Mouse (Mus musculus) liver, adult 10 weeks (tissue): ENCODE measurements around the gene Olfr1026. TPM values are rescaled to one million over a fixed set of nuclear protein-coding genes. Genes with fewer than 3 reads are reported as not detected.

Source experiments
- polyA plus RNA-seq: library from polyadenylated mRNA; stranded (reverse); fragments of 350-450 nt; fragmentation: Illumina TruSeq; extraction: RNeasy Lipid Tissue Mini Kit (QIAGEN cat#74804); gene quantifications from one replicate; pipeline ENCODE4 v1.2.3, GENCODE M21; 2014; ENCODE audit warnings: low read depth, low replicate concordance

Olfr1026 gene
- polyA plus RNA-seq, result not detected

GRCm38 (mm10) chr2:85921258-85921657 lies at the start of gene Olfr1026:
Gene Olfr1026 (plus strand): TSS chr2:85921558.

GRCm38 (mm10) chr2:85885340-85885739 lies 36.0 kb upstream of the Olfr1026 start, which contains the start of gene Olfr1023:
Gene Olfr1023 (plus strand): TSS chr2:85885640.

DNA sequence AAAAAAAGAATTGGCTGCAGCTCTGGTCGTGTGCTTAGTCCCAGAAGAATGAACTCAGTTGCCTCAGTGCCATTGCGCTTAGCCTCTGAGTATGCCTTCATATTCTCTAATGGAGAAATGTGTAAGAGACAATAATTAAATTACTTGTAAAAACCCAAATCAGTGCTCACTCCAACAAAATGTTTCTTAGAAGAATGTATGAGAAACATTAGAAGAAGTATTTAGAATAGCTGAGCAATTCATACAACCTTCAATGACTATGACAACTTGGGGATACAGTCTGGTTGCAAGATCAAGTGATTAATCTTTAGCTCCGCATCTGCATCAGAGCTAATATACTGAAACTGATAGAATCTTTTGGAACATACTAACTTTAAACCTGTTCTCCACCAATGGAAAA lies 16.4 kb upstream of the Olfr1026 start, which contains the start of gene Olfr1024:
TSS of gene Olfr1024 (minus strand) at position 101 of the 400 bp plus-strand sequence.

GRCm38 (mm10) chr2:85914893-85915292 lies 6.5 kb upstream of the Olfr1026 start, which contains the start of gene Olfr1025-ps1:
Gene Olfr1025-ps1 (plus strand): TSS chr2:85915193.

DNA sequence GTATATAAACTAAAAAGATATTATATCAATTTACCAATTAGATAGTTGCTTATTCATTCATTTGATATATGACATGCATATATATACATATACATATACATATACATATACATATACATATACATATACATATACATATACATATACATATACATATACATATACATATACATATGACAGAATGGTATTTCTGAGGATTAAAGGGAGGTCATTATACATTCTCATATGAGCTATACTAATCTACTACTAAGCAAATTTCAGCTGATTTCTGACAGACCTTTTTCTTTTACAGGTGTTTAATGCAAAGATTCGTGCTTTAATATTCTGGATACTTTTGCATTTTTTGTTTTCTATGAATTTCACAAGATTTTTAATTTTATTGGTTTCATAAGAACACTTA lies 28.8 kb downstream of the Olfr1026 start, which contains the start of gene Olfr1028:
TSS of gene Olfr1028 (plus strand) at position 301 of the 400 bp plus-strand sequence.

DNA sequence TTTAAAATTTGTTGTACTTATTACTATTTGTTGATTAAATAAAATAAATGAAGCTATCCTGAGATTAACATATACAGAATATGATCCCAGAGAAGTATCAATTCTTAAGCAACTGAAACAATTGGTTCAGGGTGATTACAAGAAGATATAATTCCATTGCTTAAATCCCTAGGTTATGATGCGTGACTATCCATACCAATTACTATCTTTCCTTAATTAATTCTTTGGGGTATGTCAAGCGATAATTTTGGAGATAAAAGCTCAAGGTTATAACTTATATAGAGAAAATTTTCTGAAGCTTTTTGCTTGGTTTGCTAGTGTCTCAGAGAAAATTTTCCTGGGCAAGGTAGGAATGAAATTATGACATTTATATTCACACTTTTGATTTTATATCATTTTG lies 52.2 kb downstream of the Olfr1026 start, which contains the start of gene Olfr1029:
TSS of gene Olfr1029 (plus strand) at position 301 of the 400 bp plus-strand sequence.

Other genes with a start within 250 kb of the Olfr1026 start
- not detected for gene Olfr1006, start 242.8 kb upstream of the Olfr1026 start, polyA plus RNA-seq
- not detected for gene Olfr1008, start 232.1 kb upstream of the Olfr1026 start, polyA plus RNA-seq
- not detected for gene Olfr1009, start 206.1 kb upstream of the Olfr1026 start, polyA plus RNA-seq
- gene Olfr1012, start 158.8 kb upstream of the Olfr1026 start, polyA plus RNA-seq, result not detected
- not detected for gene Olfr1013, start 154.5 kb upstream of the Olfr1026 start, polyA plus RNA-seq
- not detected for gene Olfr1014, start 148.8 kb upstream of the Olfr1026 start, polyA plus RNA-seq
- not detected for gene Olfr1015, start 139.5 kb upstream of the Olfr1026 start, polyA plus RNA-seq
- gene Olfr1016, start 119.0 kb upstream of the Olfr1026 start, polyA plus RNA-seq, result not detected
- gene Olfr1018, start 103.1 kb upstream of the Olfr1026 start, polyA plus RNA-seq, result not detected
- not detected for gene Olfr1019, start 76.1 kb upstream of the Olfr1026 start, polyA plus RNA-seq
- not detected for gene Olfr1020, start 74.5 kb upstream of the Olfr1026 start, polyA plus RNA-seq
- not detected for gene Olfr1022, start 53.0 kb upstream of the Olfr1026 start, polyA plus RNA-seq
- gene Olfr1023, start 35.9 kb upstream of the Olfr1026 start, polyA plus RNA-seq, result not detected
- gene Olfr1024, start 16.5 kb upstream of the Olfr1026 start, polyA plus RNA-seq, result not detected
- gene Olfr1025-ps1, start 6.4 kb upstream of the Olfr1026 start, polyA plus RNA-seq, result not detected
- gene Olfr1028, start 28.9 kb downstream of the Olfr1026 start, polyA plus RNA-seq, result not detected
- gene Olfr1029, start 52.3 kb downstream of the Olfr1026 start, polyA plus RNA-seq, result 0.13 TPM
- not detected for gene Olfr1030, start 57.7 kb downstream of the Olfr1026 start, polyA plus RNA-seq
- not detected for gene Olfr1031, start 68.7 kb downstream of the Olfr1026 start, polyA plus RNA-seq
- gene Olfr1032, start 84.0 kb downstream of the Olfr1026 start, polyA plus RNA-seq, result not detected
- 14.7 TPM for gene Olfr1033, start 99.1 kb downstream of the Olfr1026 start, polyA plus RNA-seq
- gene Olfr1034, start 124.3 kb downstream of the Olfr1026 start, polyA plus RNA-seq, result 5.8 TPM
- not detected for gene Olfr1036, start 152.4 kb downstream of the Olfr1026 start, polyA plus RNA-seq
- gene Olfr1037, start 165.8 kb downstream of the Olfr1026 start, polyA plus RNA-seq, result not detected
- gene Olfr1039, start 214.4 kb downstream of the Olfr1026 start, polyA plus RNA-seq, result not detected
- gene Olfr1040, start 225.2 kb downstream of the Olfr1026 start, polyA plus RNA-seq, result not detected
- not detected for gene Olfr1042, start 240.3 kb downstream of the Olfr1026 start, polyA plus RNA-seq
- gene Olfr1043, start 246.0 kb downstream of the Olfr1026 start, polyA plus RNA-seq, result not detected